Mouse (Mus musculus) thymus, adult 2 months (tissue): Measurements from ENCODE around the gene Pik3r4.

Source experiments
- CTCF ChIP-seq: fragments of 200-500 bp; IDR thresholded peaks from 2 replicates; pipeline ENCODE4 v1.5.1; 2012; ENCODE audit warnings: mild to moderate bottlenecking, control low read depth, low read length, moderate library complexity, borderline replicate concordance; ENCODE audit not compliant: control insufficient read depth, poor library complexity, insufficient read depth; ENCODE audit errors: extremely low read depth
- POLR2A ChIP-seq: fragments of 200-500 bp; IDR thresholded peaks from 2 replicates; pipeline ENCODE4 v1.6.1; 2012; ENCODE audit warnings: mild to moderate bottlenecking, low read length, control low read depth, moderate library complexity; ENCODE audit not compliant: control insufficient read depth, poor library complexity, insufficient read depth; ENCODE audit errors: extremely low read depth

DNA sequence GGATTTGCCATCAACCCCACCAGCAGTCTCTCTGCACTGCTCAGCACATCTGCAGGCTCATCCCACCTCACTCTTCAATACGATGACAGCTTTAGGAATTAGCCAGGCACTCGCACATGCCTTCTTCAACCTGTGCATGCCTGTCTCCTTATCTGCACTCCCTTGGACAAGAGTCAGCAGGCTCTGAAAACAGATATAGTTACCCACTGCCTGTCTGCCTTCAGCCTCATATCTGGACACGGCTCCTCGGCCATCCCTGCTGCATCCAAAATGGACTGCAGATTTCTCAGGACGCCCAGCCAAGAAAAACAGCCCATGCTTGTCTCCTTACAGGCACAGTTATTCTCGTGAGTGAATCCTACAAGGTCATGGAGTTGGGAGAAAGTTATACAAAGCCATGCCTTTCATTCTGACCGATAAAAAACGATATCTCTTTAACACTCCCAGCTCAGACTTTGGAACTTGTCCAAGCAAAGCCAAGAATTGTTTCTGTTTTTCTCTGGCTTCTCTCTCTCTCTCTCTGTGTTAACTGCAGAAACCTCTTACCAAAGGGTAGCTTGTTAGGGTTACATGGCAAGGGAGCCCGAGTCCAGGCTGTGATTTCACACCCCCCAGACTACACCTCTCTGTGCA, 55.1 kb downstream of the Pik3r4 start:
- TF ChIP-seq CTCF (no peak), POLR2A (no peak)
